Mouse (Mus musculus) forebrain, embryonic 11.5 days (tissue): Measurements from ENCODE around the gene Cnot4. TPM values are rescaled to one million over a fixed set of nuclear protein-coding genes. Genes with fewer than 3 reads are reported as not detected.

Source experiments
- ATAC-seq: fragments of 200-750 bp; cut with Nextera tagmentation; replicated peaks from 2 replicates; pipeline ENCODE4 v1.8.0; 2017; ENCODE audit warnings: moderate TSS enrichment; ENCODE audit not compliant: low FRiP score
- DNase-seq: peaks from one replicate; pipeline ENCODE4 v3.0.0-alpha.2; 2017; ENCODE audit warnings: low spot score
- H3K27ac ChIP-seq: fragments of 300-500 bp; sonication (generic); 2 replicates; pipeline ENCODE4 v1.5.1; 2014; ENCODE audit warnings: low read depth, low read length
- H3K27me3 ChIP-seq: fragments of 300-500 bp; sonication (generic); 2 replicates; pipeline ENCODE4 v1.6.1; 2014; ENCODE audit warnings: mild to moderate bottlenecking, low read length, mixed read lengths; ENCODE audit not compliant: control insufficient read depth, insufficient read depth
- H3K36me3 ChIP-seq: fragments of 300-500 bp; sonication (generic); 2 replicates; pipeline ENCODE4 v1.6.1; 2014; ENCODE audit warnings: mild to moderate bottlenecking, low read length, moderate library complexity, mixed read lengths; ENCODE audit not compliant: control insufficient read depth, insufficient read depth
- H3K4me1 ChIP-seq: fragments of 300-500 bp; sonication (generic); replicated peaks from 2 replicates; pipeline ENCODE4 v1.6.1; 2014; ENCODE audit warnings: low read length, mixed read lengths; ENCODE audit not compliant: control insufficient read depth, insufficient read depth
- H3K4me2 ChIP-seq: fragments of 300-500 bp; sonication (generic); 2 replicates; pipeline ENCODE4 v1.6.1; 2014; ENCODE audit warnings: low read depth, mild to moderate bottlenecking, low read length, moderate library complexity, mixed read lengths; ENCODE audit not compliant: severe bottlenecking
- H3K4me3 ChIP-seq: fragments of 300-500 bp; sonication (generic); 2 replicates; pipeline ENCODE4 v1.5.1; 2014; ENCODE audit warnings: low read depth, low read length
- H3K9ac ChIP-seq: fragments of 300-500 bp; sonication (generic); 2 replicates; pipeline ENCODE4 v1.6.1; 2014; ENCODE audit warnings: low read length
- H3K9me3 ChIP-seq: fragments of 300-500 bp; sonication (generic); 2 replicates; pipeline ENCODE4 v1.6.1; 2016; ENCODE audit warnings: low read length, mixed read lengths; ENCODE audit not compliant: control insufficient read depth
- WGBS: fragments of 180-500 bp; shearing (Covaris S2); extraction: QIAGEN DNeasy Blood & Tissue Kit; methylation state at CpG from one replicate; pipeline ENCODE4 v1.1.7; 2014; 5-methylcytosine and 5-hydroxymethylcytosine counted together
- polyA plus RNA-seq: library from polyadenylated mRNA; unstranded; fragments of >200 nt; fragmentation: Nextera tagmentation; extraction: Ambion mirVana; gene quantifications from 2 replicates; pipeline ENCODE4 v1.2.1, GENCODE M21; 2014

Gene Cnot4
- polyA plus RNA-seq, 1 experiment from 2014 or later, result 35.8 TPM

DNA sequence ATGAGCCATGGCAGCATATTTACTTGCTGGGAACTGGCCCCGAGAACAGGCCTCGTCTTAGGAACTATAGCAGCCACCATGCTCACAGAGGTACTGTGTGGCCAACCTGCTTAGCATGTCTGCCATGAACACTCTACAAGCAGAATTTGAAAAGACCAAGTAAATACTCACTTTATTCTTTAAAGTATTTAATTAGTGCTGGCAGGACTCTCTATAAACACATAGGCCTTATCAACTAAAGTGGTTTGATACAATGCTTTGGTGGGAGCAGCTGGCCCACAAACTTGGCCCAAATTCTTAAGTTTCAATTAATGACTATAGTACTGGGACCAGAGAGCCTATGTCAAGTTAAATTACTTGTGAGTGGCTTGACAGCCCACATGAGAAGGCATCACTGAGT lies 105.5 kb downstream of the Cnot4 start:
- no peak for ATAC-seq
- H3K27me3 ChIP-seq, result no peaks in the 10 kb centered on the region
- no peak for DNase-seq
- no peak overlapping the region for H3K27ac ChIP-seq
- no peak overlapping the region for H3K4me3 ChIP-seq
- H3K36me3 ChIP-seq, result no peaks in the 10 kb centered on the region
- no peaks in the 10 kb centered on the region for H3K4me1 ChIP-seq
- H3K4me2 ChIP-seq, result no peak overlapping the region
- no peaks in the 10 kb centered on the region for H3K9me3 ChIP-seq
- no peak overlapping the region for H3K9ac ChIP-seq
- WGBS, result 80% methylated on average over 2 of the region's 2 CpGs

DNA sequence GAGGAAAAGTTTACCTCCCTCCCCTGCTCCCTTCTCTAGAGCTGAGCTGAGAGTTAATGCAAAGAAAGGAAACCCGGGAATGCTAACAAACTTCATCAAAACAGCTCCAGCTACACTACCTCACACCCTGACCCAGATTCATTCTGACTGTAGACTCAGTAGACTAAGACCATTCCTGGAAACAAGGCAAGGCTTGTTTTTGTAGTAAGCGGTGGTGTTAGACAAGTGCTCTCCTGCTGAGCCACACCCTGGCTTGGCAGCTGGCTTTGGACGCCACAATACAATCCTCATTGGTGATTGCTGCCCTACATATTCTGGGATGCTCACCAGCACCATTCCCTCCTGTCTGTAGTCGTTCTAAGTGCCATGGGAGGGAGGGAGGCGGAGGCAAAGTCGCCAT lies 106.3 kb downstream of the Cnot4 start:
- Histone ChIP-seq H3K4me3 (no peak overlapping the region), H3K36me3 (no peaks in the 10 kb centered on the region), H3K27ac (no peak overlapping the region), H3K27me3 (no peaks in the 10 kb centered on the region), H3K4me2 (no peak overlapping the region), H3K9me3 (no peaks in the 10 kb centered on the region), H3K4me1 (no peaks in the 10 kb centered on the region), H3K9ac (no peak overlapping the region)
- DNase-seq (no peak), ATAC-seq (no peak)
- 71% methylated on average over 6 of the region's 6 CpGs for WGBS

DNA sequence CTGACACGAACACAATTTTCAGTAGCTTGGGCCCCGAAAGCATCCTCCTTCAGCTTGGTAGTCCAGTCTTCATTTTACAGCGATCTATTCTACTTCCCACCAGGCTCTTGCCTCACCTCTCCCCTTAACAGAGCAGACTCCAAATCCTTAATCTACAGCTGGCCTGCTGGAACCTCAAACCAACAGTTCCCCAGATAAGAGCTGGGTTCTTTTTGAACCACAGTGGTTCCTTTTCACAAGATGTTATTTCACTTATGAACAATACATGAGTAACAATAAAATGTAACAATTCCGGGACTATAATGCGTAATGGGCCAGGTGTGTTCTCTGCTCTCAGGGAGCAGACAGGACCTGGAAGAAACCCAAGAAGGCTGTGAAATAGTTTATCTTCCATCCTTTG lies 116.9 kb downstream of the Cnot4 start:
- H3K4me1 ChIP-seq, result no peaks in the 10 kb centered on the region
- WGBS, result 92% methylated on average over 5 of the region's 5 CpGs
- no peak for ATAC-seq
- no peaks in the 10 kb centered on the region for H3K9me3 ChIP-seq
- no peak overlapping the region for H3K4me3 ChIP-seq
- H3K27ac ChIP-seq, result no peak overlapping the region
- no peak for DNase-seq
- H3K9ac ChIP-seq, result no peak overlapping the region
- H3K27me3 ChIP-seq, result no peaks in the 10 kb centered on the region
- no peaks in the 10 kb centered on the region for H3K36me3 ChIP-seq
- H3K4me2 ChIP-seq, result no peak overlapping the region

DNA sequence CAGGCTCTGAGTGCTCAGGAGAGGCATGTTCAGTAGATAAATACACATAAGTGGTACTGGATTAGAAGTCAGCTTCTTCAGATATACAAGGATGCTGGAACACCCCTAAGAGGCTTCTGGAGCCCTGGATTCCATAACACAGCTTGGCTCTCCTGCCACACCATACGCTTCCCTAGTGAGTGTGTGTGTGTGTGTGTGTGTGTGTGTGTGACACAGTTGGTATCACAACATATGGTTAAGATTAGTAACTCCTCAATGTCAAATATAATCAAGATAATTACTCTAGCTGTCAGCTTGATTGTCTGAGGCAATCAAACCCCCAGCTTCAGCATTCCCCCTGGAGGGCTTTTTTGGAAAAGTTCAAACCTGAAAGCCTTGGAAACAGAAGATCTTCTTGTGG lies 121.6 kb downstream of the Cnot4 start:
- H3K4me3 ChIP-seq, result no peak overlapping the region
- no peak overlapping the region for H3K27ac ChIP-seq
- H3K36me3 ChIP-seq, result no peaks in the 10 kb centered on the region
- H3K4me2 ChIP-seq, result no peak overlapping the region
- no peak overlapping the region for H3K9ac ChIP-seq
- DNase-seq (no peak), ATAC-seq (no peak)
- H3K4me1 ChIP-seq, result no peaks in the 10 kb centered on the region
- no peaks in the 10 kb centered on the region for H3K9me3 ChIP-seq
- WGBS, result 95% methylated on average over 1 of the region's 1 CpGs
- no peaks in the 10 kb centered on the region for H3K27me3 ChIP-seq

DNA sequence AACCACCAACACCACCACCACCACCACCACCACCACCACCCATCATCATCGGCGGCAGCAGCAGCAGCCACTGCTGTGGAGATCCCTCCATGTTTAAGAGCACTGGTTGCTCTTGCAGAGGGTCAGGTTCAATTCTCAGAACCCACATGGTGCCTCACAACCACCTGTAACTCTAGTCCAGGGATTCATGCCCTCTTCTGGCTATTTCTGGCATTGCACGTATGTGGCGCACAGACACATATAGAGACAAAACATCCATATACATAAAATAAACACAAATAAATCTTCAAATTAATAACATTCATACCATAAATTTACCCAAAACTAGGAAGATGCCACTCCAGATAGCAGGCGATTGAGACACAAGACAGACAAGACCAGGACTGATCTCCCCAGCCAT lies 122.8 kb downstream of the Cnot4 start:
- no peak overlapping the region for H3K4me2 ChIP-seq
- WGBS, result 94% methylated on average over 5 of the region's 5 CpGs

GRCm38 (mm10) chr6:35002261-35002669 lies 131.3 kb downstream of the Cnot4 start:
- WGBS, result 86% methylated on average over 18 of the region's 18 CpGs
- no peak for DNase-seq
- H3K27ac ChIP-seq, result no peak overlapping the region
- H3K36me3 ChIP-seq, result no peaks in the 10 kb centered on the region
- H3K4me1 ChIP-seq, result no peaks in the 10 kb centered on the region
- no peaks in the 10 kb centered on the region for H3K9me3 ChIP-seq
- no peak for ATAC-seq
- H3K4me3 ChIP-seq, result no peak overlapping the region
- H3K27me3 ChIP-seq, result no peaks in the 10 kb centered on the region
- no peak overlapping the region for H3K4me2 ChIP-seq
- no peak overlapping the region for H3K9ac ChIP-seq

More for the DNA sequence above, 122.8 kb downstream of the Cnot4 start:
- no peak for ATAC-seq
- no peaks in the 10 kb centered on the region for H3K27me3 ChIP-seq
- no peaks in the 10 kb centered on the region for H3K9me3 ChIP-seq
- no peaks in the 10 kb centered on the region for H3K4me1 ChIP-seq
- H3K4me3 ChIP-seq, result no peak overlapping the region
- H3K27ac ChIP-seq, result no peak overlapping the region
- no peak for DNase-seq
- H3K9ac ChIP-seq, result no peak overlapping the region
- no peaks in the 10 kb centered on the region for H3K36me3 ChIP-seq

- H3K9ac ChIP-seq, result no peak overlapping the region
- no peak overlapping the region for H3K4me2 ChIP-seq
- WGBS, result 11% methylated on average over 4 of the region's 4 CpGs
- no peaks in the 10 kb centered on the region for H3K27me3 ChIP-seq
- H3K4me1 ChIP-seq, result no peaks in the 10 kb centered on the region
- DNase-seq, result no peak
- no peak overlapping the region for H3K27ac ChIP-seq
- ATAC-seq, result no peak
- no peaks in the 10 kb centered on the region for H3K9me3 ChIP-seq
- no peaks in the 10 kb centered on the region for H3K36me3 ChIP-seq
- no peak overlapping the region for H3K4me3 ChIP-seq
Observed at GRCm38 (mm10) chr6:34999101-34999500, 134.4 kb downstream of the Cnot4 start.

- no peak overlapping the region for H3K4me3 ChIP-seq
- ATAC-seq, result no peak
- H3K4me1 ChIP-seq, result no peaks in the 10 kb centered on the region
- no peak for DNase-seq
- H3K27ac ChIP-seq, result no peak overlapping the region
- H3K9me3 ChIP-seq, result no peaks in the 10 kb centered on the region
- WGBS, result 86% methylated on average over 4 of the region's 4 CpGs
- H3K27me3 ChIP-seq, result no peaks in the 10 kb centered on the region
- H3K9ac ChIP-seq, result no peak overlapping the region
- no peak overlapping the region for H3K4me2 ChIP-seq
- H3K36me3 ChIP-seq, result no peaks in the 10 kb centered on the region
Observed at GRCm38 (mm10) chr6:34996496-34996895, 137.0 kb downstream of the Cnot4 start.

GRCm38 (mm10) chr6:34995265-34995681 lies 138.3 kb downstream of the Cnot4 start:
- H3K36me3 ChIP-seq, result no peaks in the 10 kb centered on the region
- 5% methylated on average over 13 of the region's 13 CpGs for WGBS
- peak overlapping the region; percentile 52 for H3K4me2 ChIP-seq
- no peaks in the 10 kb centered on the region for H3K27me3 ChIP-seq
- peak overlapping the region; percentile 41 for H3K9ac ChIP-seq
- DNase-seq (peak; percentile 89), ATAC-seq (peak; percentile 84)
- H3K4me1 ChIP-seq, result no peaks in the 10 kb centered on the region
- no peaks in the 10 kb centered on the region for H3K9me3 ChIP-seq
- H3K4me3 ChIP-seq, result peak overlapping the region; percentile 21; the same call in 1 of the 2 replicates
- H3K27ac ChIP-seq, result no peak overlapping the region
